Mouse (Mus musculus) liver, adult 2 months (tissue): ENCODE data around the gene Ncor1.

Source experiments
- CTCF ChIP-seq: fragments of 200-500 bp; IDR thresholded peaks from 2 replicates; pipeline ENCODE4 v1.5.1; 2011; ENCODE audit warnings: low read depth, low read length, control low read depth
- POLR2A ChIP-seq: fragments of 200-500 bp; IDR thresholded peaks from 2 replicates; pipeline ENCODE4 v1.6.1; 2011; ENCODE audit warnings: low read length, control low read depth; ENCODE audit not compliant: insufficient read depth; ENCODE audit errors: extremely low read depth

DNA sequence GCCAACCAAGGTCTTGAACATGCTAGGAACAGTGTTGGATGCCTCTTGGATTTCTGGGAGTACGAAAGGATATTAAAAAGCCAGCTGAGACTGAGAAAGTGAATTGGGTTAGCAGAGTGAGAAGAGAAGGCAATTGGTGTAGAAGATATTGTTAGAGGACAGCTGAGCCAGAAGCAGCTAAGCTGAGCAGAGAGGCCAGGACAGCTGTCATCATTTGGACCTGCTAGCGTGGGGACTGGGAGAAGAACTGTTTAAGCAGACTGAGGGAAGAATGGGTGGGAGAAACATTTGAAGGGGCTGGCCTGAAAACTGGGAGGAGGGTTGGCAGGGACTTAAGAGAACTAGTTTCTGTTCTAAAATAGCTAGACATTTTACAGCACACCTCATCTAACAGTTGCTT is 49.5 kb downstream of the Ncor1 start:
- TF ChIP-seq CTCF (no peak), POLR2A (no peak)
